Mouse (Mus musculus): Measurements from ENCODE around the gene Smndc1. TPM values are rescaled to one million over a fixed set of nuclear protein-coding genes. Genes with fewer than 3 reads are reported as not detected.

The Smndc1 gene
- polyA plus RNA-seq, 1 experiment from 2014 or later: 54.2 TPM

GRCm38 (mm10) chr19:53329992-53330381 is 60.4 kb downstream of the Smndc1 start:
- Histone ChIP-seq H3K4me1 (replicated peaks; ENCODE audit: control insufficient read depth, insufficient read depth, low read length) (peaks cover 30% of the 10 kb centered on the region), H3K9ac (ENCODE audit: low read depth, low read length) (peak overlapping the region; percentile 92), H3K4me3 (ENCODE audit: low read depth, low read length) (peak overlapping the region; percentile 93), H3K36me3 (ENCODE audit: control insufficient read depth, insufficient read depth, low read length) (peaks cover 10% of the 10 kb centered on the region), H3K9me3 (ENCODE audit: control insufficient read depth, low read length) (no peaks in the 10 kb centered on the region), H3K4me2 (peak overlapping the region; percentile 99), H3K27me3 (replicated peaks; ENCODE audit: control insufficient read depth, insufficient read depth, low read length) (no peaks in the 10 kb centered on the region), H3K27ac (ENCODE audit: low read depth, low read length) (peak overlapping the region; percentile 73; the same call in 1 of the 2 replicates)
- WGBS: 1% methylated on average over 29 of the region's 29 CpGs
- ATAC-seq (replicated peaks; ENCODE audit: low FRiP score): peak; percentile 56
- DNase-seq (ENCODE audit: low spot score): peak; percentile 78

Other genes with a start within 250 kb of the Smndc1 start
- 34.3 and 42.6 TPM in 2 replicates for gene Mxi1, start 80.1 kb downstream of the Smndc1 start, polyA plus RNA-seq (2014; fragmentation: Nextera tagmentation; extraction: Ambion mirVana)
- 3.3 TPM in 1 of 2 replicates, not detected in the other for gene Gm10197, start 18.8 kb downstream of the Smndc1 start, polyA plus RNA-seq (2014; fragmentation: Nextera tagmentation; extraction: Ambion mirVana)
- gene Dusp5, start 138.5 kb upstream of the Smndc1 start, polyA plus RNA-seq (2014; fragmentation: Nextera tagmentation; extraction: Ambion mirVana): 6.7 TPM in 2 replicates
- 400 and 410 TPM in 2 replicates for gene Nutf2-ps1, start 198.5 kb upstream of the Smndc1 start, polyA plus RNA-seq (2014; fragmentation: Nextera tagmentation; extraction: Ambion mirVana)
- 80.6 and 82.5 TPM in 2 replicates for gene Smc3, start 209.8 kb upstream of the Smndc1 start, polyA plus RNA-seq (2014; fragmentation: Nextera tagmentation; extraction: Ambion mirVana)

All from liver, embryonic 11.5 days (tissue).